Mouse (Mus musculus): ENCODE measurements around the gene Rmnd5b.

DNA sequence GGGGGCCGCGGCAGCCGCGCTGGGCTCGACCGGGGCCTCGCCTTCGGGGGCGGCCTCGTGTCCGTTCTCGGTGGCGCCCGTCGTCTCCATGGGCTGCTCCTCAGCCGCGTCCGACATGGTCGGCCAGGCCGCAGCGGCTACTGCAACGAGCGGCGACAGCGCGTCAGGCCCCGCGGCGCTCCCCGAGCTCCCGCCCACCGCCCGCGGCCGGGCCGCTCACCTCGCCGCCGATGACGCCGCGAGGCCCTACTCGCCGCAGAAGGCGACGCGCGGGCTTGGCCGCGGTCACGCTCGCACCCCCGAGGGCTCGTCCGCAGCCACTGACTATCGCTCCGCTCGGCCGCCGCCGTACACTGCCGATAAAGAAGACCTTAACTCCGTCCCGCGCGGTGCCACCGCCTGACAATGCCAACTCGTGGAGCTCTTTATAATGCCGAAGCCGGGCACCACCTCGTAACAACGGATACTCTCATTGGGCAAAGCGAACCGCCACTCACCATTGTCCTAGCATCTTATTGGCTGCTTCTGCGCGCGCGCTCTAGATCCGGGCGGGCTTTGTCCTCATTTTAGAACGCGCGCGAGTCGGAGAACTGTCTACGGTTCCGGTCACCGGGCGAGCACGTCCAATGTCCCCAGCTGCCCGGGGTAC lies 29.1 kb downstream of the Rmnd5b start, which contains the start of gene Hnrnpab:
- no peak for TF ChIP-seq CTCF (conservative IDR thresholded peaks at IDR 0.05; ENCODE audit: insufficient read depth, insufficient read length, low read depth, low read length)
- peak; percentile 99 for TF ChIP-seq POLR2A (IDR thresholded peaks at IDR 0.05; ENCODE audit: low read depth, low read length)

Measured in kidney, adult 2 months (tissue).